In genomic region chr7:125565516-125566285, GRCm38 (mm10) we compare ENCODE assay signal across 14 mouse cellular contexts. TPM values are rescaled to one million over a fixed set of nuclear protein-coding genes. Genes with fewer than 3 reads are reported as not detected.
A peak's percentile ranks its signal among the peaks of the same experiment; 100 is the strongest.
DNase-seq lines count a peak whose midpoint lies in the region; ATAC-seq and TF ChIP-seq lines count a peak whose summit lies in the region.
"Had no signal": no experiment of that assay in that cellular context is flagged by ENCODE, and none has a peak within 500 bp of the region (broad histone marks: within the 10 kb centered on the region; RNA-seq: fewer than 3 reads in every experiment).

No protein-coding gene starts in this region.

- H3K9me3 ChIP-seq in G1E (replicated peaks), result no peaks in the 10 kb centered on the region
- no peaks in the 10 kb centered on the region for H3K9me3 ChIP-seq in neural tube, embryonic 11.5 days (ENCODE audit: control insufficient read depth, low read length)
- H3K9me3 ChIP-seq: midbrain, embryonic 12.5 days had no signal

- no peak overlapping the region for H3K4me2 ChIP-seq in neural tube, embryonic 11.5 days (ENCODE audit: low read depth)
- H3K4me2 ChIP-seq: midbrain, embryonic 12.5 days had no signal

- H3K4me1 ChIP-seq in G1E (ENCODE audit: insufficient read depth, low read depth, low read length), result peaks cover 72% of the 10 kb centered on the region
- peaks cover 3% of the 10 kb centered on the region; the same call in 1 of the 2 replicates for H3K4me1 ChIP-seq in neural tube, embryonic 11.5 days (ENCODE audit: control insufficient read depth, insufficient read depth, low read length)
- H3K4me1 ChIP-seq: midbrain, embryonic 12.5 days had no signal

- peak; percentile 5 for DNase-seq in kidney, postnatal 10 days
- DNase-seq in kidney, adult 18-20 months, result no peak
- DNase-seq in G1E (ENCODE audit: low spot score) (no peak), adipocyte (ENCODE audit: low spot score) (no peak)
- DNase-seq in adrenal gland, postnatal 14 days, result peak; percentile 76
- peak; percentile 40 for DNase-seq in neural tube, embryonic 11.5 days (ENCODE audit: low spot score)
- DNase-seq in spleen, postnatal 14 days (ENCODE audit: low spot score in 2 of 2), result no peak
- DNase-seq: cerebellum, adult 18-20 months; gastrocnemius, postnatal 36 days; lung, adult 2 months had no signal

- H3K27ac ChIP-seq in neural tube, embryonic 11.5 days (ENCODE audit: low read depth, low read length), result no peak overlapping the region
- H3K27ac ChIP-seq: layer of hippocampus, adult 2 months; midbrain, embryonic 12.5 days had no signal

- no peak for ATAC-seq in G1E (ENCODE audit: extremely low read depth, insufficient number of reproducible peaks, low FRiP score, poor library complexity, severe bottlenecking)
- no peak for ATAC-seq in neural tube, embryonic 11.5 days (ENCODE audit: insufficient read depth, low FRiP score, low TSS enrichment)

- H3K36me3 ChIP-seq in G1E (replicated peaks), result peaks cover 98% of the 10 kb centered on the region
- H3K36me3 ChIP-seq in neural tube, embryonic 11.5 days (ENCODE audit: control insufficient read depth, insufficient read depth, low read length), result no peaks in the 10 kb centered on the region
- H3K36me3 ChIP-seq: midbrain, embryonic 12.5 days had no signal

- H3K27me3 ChIP-seq in G1E (ENCODE audit: insufficient read depth, low read length), result no peaks in the 10 kb centered on the region
- H3K27me3 ChIP-seq in neural tube, embryonic 11.5 days (ENCODE audit: control insufficient read depth, insufficient read depth, low read length), result no peaks in the 10 kb centered on the region
- H3K27me3 ChIP-seq: CH12.LX; midbrain, embryonic 12.5 days had no signal

- no peak overlapping the region for H3K9ac ChIP-seq in neural tube, embryonic 11.5 days (ENCODE audit: low read length)
- H3K9ac ChIP-seq: midbrain, embryonic 12.5 days had no signal

- no peak for TF ChIP-seq CTCF in G1E (IDR thresholded peaks at IDR 0.05; ENCODE audit: low read depth, low read length)

- WGBS in neural tube, embryonic 11.5 days, result 52% methylated on average over 12 of the region's 12 CpGs

- 0 out of 2 replicates have a peak overlapping the region, but pooled peaks have one; percentile 10 for H3K4me3 ChIP-seq in G1E (ENCODE audit: low read depth, low read length)
- H3K4me3 ChIP-seq in neural tube, embryonic 11.5 days (ENCODE audit: low read depth, low read length), result no peak overlapping the region
- H3K4me3 ChIP-seq: erythroblast, embryonic 14.5 days; layer of hippocampus, adult 2 months; midbrain, embryonic 12.5 days had no signal

RNA-seq across cellular contexts. Expression of gene Il4ra, which starts 13.8 kb away (rescaled TPM):
- total RNA-seq in G1E (2014; fragmentation: Nextera tagmentation), result 21.1 and 23.5 TPM in 2 replicates
- total RNA-seq in G1E (2017), result 35.8 and 38.4 TPM in 2 replicates
- polyA plus RNA-seq in G1E (2012), result 25.9 and 27.8 TPM in 2 replicates
- 51.5 and 62.0 TPM in 2 replicates for total RNA-seq in adrenal gland, postnatal 14 days (2021)
- 3.3 and 4.5 TPM in 2 replicates for polyA plus RNA-seq in neural tube, embryonic 11.5 days (2014; fragmentation: Nextera tagmentation; extraction: Ambion mirVana)

RNA-seq across cellular contexts. Expression of gene Il21r, which starts 37.5 kb away (rescaled TPM):
- total RNA-seq in G1E (2014; fragmentation: Nextera tagmentation) (not detected in 2 replicates), G1E (2017) (0.16 and 0.23 TPM in 2 replicates)
- 0.11 and 0.14 TPM in 2 replicates for polyA plus RNA-seq in G1E (2012)
- total RNA-seq in adrenal gland, postnatal 14 days (2021), result 0.63 and 8.8 TPM in 2 replicates
- 0.25 and 0.42 TPM in 2 replicates for polyA plus RNA-seq in neural tube, embryonic 11.5 days (2014; fragmentation: Nextera tagmentation; extraction: Ambion mirVana)

Comparison
In these comparisons a context has a peak if more than half of its experiments do, and no peak if none do; other contexts are left out.
1. DNase-seq: peak in kidney, postnatal 10 days (single experiment), adrenal gland, postnatal 14 days (single experiment) and neural tube, embryonic 11.5 days (single experiment); none in kidney, adult 18-20 months (single experiment), G1E (single experiment), spleen, postnatal 14 days (0 of 2) and adipocyte (single experiment).